Mouse (Mus musculus): Measurements from ENCODE around the gene Tbx6. TPM values are rescaled to one million over a fixed set of nuclear protein-coding genes. Genes with fewer than 3 reads are reported as not detected.
A peak's percentile ranks its signal among the peaks of the same experiment; 100 is the strongest.

Tbx6 gene
- polyA plus RNA-seq, 1 experiment from 2014 or later: 0.47 TPM

- H3K36me3 ChIP-seq (ENCODE audit: control insufficient read depth, insufficient read depth, low read length): 0 out of 2 replicates have a peak, but pooled peaks cover 7% of the 10 kb centered on the region
- H3K9me3 ChIP-seq (ENCODE audit: control insufficient read depth, low read length): no peaks in the 10 kb centered on the region
- H3K9ac ChIP-seq (ENCODE audit: low read length): peak overlapping the region; percentile 69
- DNase-seq (ENCODE audit: low spot score): no peak
- H3K4me1 ChIP-seq (replicated peaks; ENCODE audit: control insufficient read depth, insufficient read depth, low read length): peaks cover 15% of the 10 kb centered on the region
- peak overlapping the region; percentile 87 for H3K4me2 ChIP-seq (ENCODE audit: low read length)
- no peaks in the 10 kb centered on the region for H3K27me3 ChIP-seq (replicated peaks; ENCODE audit: control insufficient read depth, insufficient read depth, low read length)
- H3K4me3 ChIP-seq (ENCODE audit: low read depth, low read length): 0 out of 2 replicates have a peak overlapping the region, but pooled peaks have one; percentile 73
- WGBS: 56% methylated on average over 5 of the region's 5 CpGs
- peak overlapping the region; percentile 76; the same call in 1 of the 2 replicates for H3K27ac ChIP-seq (ENCODE audit: low read depth)
- ATAC-seq (replicated peaks; ENCODE audit: low FRiP score, low TSS enrichment, low read depth): no peak
Observed at GRCm38 (mm10) chr7:126809723-126810369, 28.6 kb downstream of the Tbx6 start.

GRCm38 (mm10) chr7:126815726-126816222 lies 34.5 kb downstream of the Tbx6 start:
- 66% methylated on average over 8 of the region's 8 CpGs for WGBS
- no peak for DNase-seq (ENCODE audit: low spot score)
- Histone ChIP-seq H3K4me3 (ENCODE audit: low read depth, low read length) (no peak overlapping the region), H3K9me3 (ENCODE audit: control insufficient read depth, low read length) (no peaks in the 10 kb centered on the region), H3K9ac (ENCODE audit: low read length) (no peak overlapping the region), H3K27me3 (replicated peaks; ENCODE audit: control insufficient read depth, insufficient read depth, low read length) (no peaks in the 10 kb centered on the region), H3K36me3 (ENCODE audit: control insufficient read depth, insufficient read depth, low read length) (no peaks in the 10 kb centered on the region), H3K4me1 (replicated peaks; ENCODE audit: control insufficient read depth, insufficient read depth, low read length) (no peaks in the 10 kb centered on the region), H3K4me2 (ENCODE audit: low read length) (no peak overlapping the region), H3K27ac (ENCODE audit: low read depth) (no peak overlapping the region)
- ATAC-seq (replicated peaks; ENCODE audit: low FRiP score, low TSS enrichment, low read depth): no peak

GRCm38 (mm10) chr7:126816494-126816893 lies 35.2 kb downstream of the Tbx6 start:
- no peaks in the 10 kb centered on the region for H3K27me3 ChIP-seq (replicated peaks; ENCODE audit: control insufficient read depth, insufficient read depth, low read length)
- H3K4me1 ChIP-seq (replicated peaks; ENCODE audit: control insufficient read depth, insufficient read depth, low read length): no peaks in the 10 kb centered on the region
- H3K9me3 ChIP-seq (ENCODE audit: control insufficient read depth, low read length): no peaks in the 10 kb centered on the region
- H3K4me2 ChIP-seq (ENCODE audit: low read length): no peak overlapping the region
- no peak overlapping the region for H3K9ac ChIP-seq (ENCODE audit: low read length)
- ATAC-seq (replicated peaks; ENCODE audit: low FRiP score, low TSS enrichment, low read depth) (no peak), DNase-seq (ENCODE audit: low spot score) (no peak)
- H3K27ac ChIP-seq (ENCODE audit: low read depth): no peak overlapping the region
- 89% methylated on average over 8 of the region's 8 CpGs for WGBS
- no peak overlapping the region for H3K4me3 ChIP-seq (ENCODE audit: low read depth, low read length)
- no peaks in the 10 kb centered on the region for H3K36me3 ChIP-seq (ENCODE audit: control insufficient read depth, insufficient read depth, low read length)

GRCm38 (mm10) chr7:126817595-126817994 lies 36.3 kb downstream of the Tbx6 start:
- ATAC-seq (replicated peaks; ENCODE audit: low FRiP score, low TSS enrichment, low read depth) (no peak), DNase-seq (ENCODE audit: low spot score) (no peak)
- H3K27me3 ChIP-seq (replicated peaks; ENCODE audit: control insufficient read depth, insufficient read depth, low read length): peaks cover 3% of the 10 kb centered on the region; the same call in 1 of the 2 replicates

GRCm38 (mm10) chr7:126818818-126819217 lies 37.5 kb downstream of the Tbx6 start:
- Histone ChIP-seq H3K9me3 (ENCODE audit: control insufficient read depth, low read length) (no peaks in the 10 kb centered on the region), H3K27ac (ENCODE audit: low read depth) (no peak overlapping the region), H3K27me3 (replicated peaks; ENCODE audit: control insufficient read depth, insufficient read depth, low read length) (peaks cover 15% of the 10 kb centered on the region), H3K4me3 (ENCODE audit: low read depth, low read length) (no peak overlapping the region), H3K36me3 (ENCODE audit: control insufficient read depth, insufficient read depth, low read length) (no peaks in the 10 kb centered on the region), H3K4me1 (replicated peaks; ENCODE audit: control insufficient read depth, insufficient read depth, low read length) (no peaks in the 10 kb centered on the region), H3K4me2 (ENCODE audit: low read length) (no peak overlapping the region), H3K9ac (ENCODE audit: low read length) (no peak overlapping the region)
- ATAC-seq (replicated peaks; ENCODE audit: low FRiP score, low TSS enrichment, low read depth) (no peak), DNase-seq (ENCODE audit: low spot score) (no peak)
- WGBS: 19% methylated on average over 1 of the region's 1 CpGs

More at GRCm38 (mm10) chr7:126817595-126817994, 36.3 kb downstream of the Tbx6 start:
- no peaks in the 10 kb centered on the region for H3K4me1 ChIP-seq (replicated peaks; ENCODE audit: control insufficient read depth, insufficient read depth, low read length)
- WGBS: 85% methylated on average over 7 of the region's 7 CpGs
- no peaks in the 10 kb centered on the region for H3K9me3 ChIP-seq (ENCODE audit: control insufficient read depth, low read length)
- H3K36me3 ChIP-seq (ENCODE audit: control insufficient read depth, insufficient read depth, low read length): no peaks in the 10 kb centered on the region
- no peak overlapping the region for H3K4me2 ChIP-seq (ENCODE audit: low read length)
- H3K27ac ChIP-seq (ENCODE audit: low read depth): no peak overlapping the region
- no peak overlapping the region for H3K4me3 ChIP-seq (ENCODE audit: low read depth, low read length)
- H3K9ac ChIP-seq (ENCODE audit: low read length): no peak overlapping the region

GRCm38 (mm10) chr7:126821835-126822511 lies 40.7 kb downstream of the Tbx6 start:
- H3K9ac ChIP-seq (ENCODE audit: low read length): no peak overlapping the region
- H3K4me2 ChIP-seq (ENCODE audit: low read length): no peak overlapping the region
- DNase-seq (ENCODE audit: low spot score) (peak; percentile 92), ATAC-seq (replicated peaks; ENCODE audit: low FRiP score, low TSS enrichment, low read depth) (peak; percentile 51)
- no peak overlapping the region for H3K4me3 ChIP-seq (ENCODE audit: low read depth, low read length)
- peaks cover 26% of the 10 kb centered on the region for H3K27me3 ChIP-seq (replicated peaks; ENCODE audit: control insufficient read depth, insufficient read depth, low read length)
- no peaks in the 10 kb centered on the region for H3K9me3 ChIP-seq (ENCODE audit: control insufficient read depth, low read length)
- no peaks in the 10 kb centered on the region for H3K36me3 ChIP-seq (ENCODE audit: control insufficient read depth, insufficient read depth, low read length)
- 22% methylated on average over 7 of the region's 7 CpGs for WGBS
- H3K27ac ChIP-seq (ENCODE audit: low read depth): no peak overlapping the region
- H3K4me1 ChIP-seq (replicated peaks; ENCODE audit: control insufficient read depth, insufficient read depth, low read length): no peaks in the 10 kb centered on the region

GRCm38 (mm10) chr7:126822741-126823140 lies 41.5 kb downstream of the Tbx6 start:
- Histone ChIP-seq H3K27ac (ENCODE audit: low read depth) (no peak overlapping the region), H3K4me1 (replicated peaks; ENCODE audit: control insufficient read depth, insufficient read depth, low read length) (no peaks in the 10 kb centered on the region), H3K4me3 (ENCODE audit: low read depth, low read length) (peak overlapping the region; percentile 22; the same call in 1 of the 2 replicates), H3K9me3 (ENCODE audit: control insufficient read depth, low read length) (no peaks in the 10 kb centered on the region), H3K9ac (ENCODE audit: low read length) (no peak overlapping the region), H3K27me3 (replicated peaks; ENCODE audit: control insufficient read depth, insufficient read depth, low read length) (peaks cover 26% of the 10 kb centered on the region), H3K4me2 (ENCODE audit: low read length) (peak overlapping the region; percentile 43; the same call in 1 of the 2 replicates), H3K36me3 (ENCODE audit: control insufficient read depth, insufficient read depth, low read length) (no peaks in the 10 kb centered on the region)
- ATAC-seq (replicated peaks; ENCODE audit: low FRiP score, low TSS enrichment, low read depth) (no peak), DNase-seq (ENCODE audit: low spot score) (no peak)
- 9% methylated on average over 9 of the region's 9 CpGs for WGBS

- H3K27ac ChIP-seq (ENCODE audit: low read depth): no peak overlapping the region
- H3K9me3 ChIP-seq (ENCODE audit: control insufficient read depth, low read length): no peaks in the 10 kb centered on the region
- 2% methylated on average over 17 of the region's 19 CpGs for WGBS
- H3K36me3 ChIP-seq (ENCODE audit: control insufficient read depth, insufficient read depth, low read length): no peaks in the 10 kb centered on the region
- H3K27me3 ChIP-seq (replicated peaks; ENCODE audit: control insufficient read depth, insufficient read depth, low read length): peaks cover 26% of the 10 kb centered on the region
- DNase-seq (ENCODE audit: low spot score) (no peak), ATAC-seq (replicated peaks; ENCODE audit: low FRiP score, low TSS enrichment, low read depth) (no peak)
- H3K4me2 ChIP-seq (ENCODE audit: low read length): peak overlapping the region; percentile 43
- H3K4me3 ChIP-seq (ENCODE audit: low read depth, low read length): peak overlapping the region; percentile 22
- no peak overlapping the region for H3K9ac ChIP-seq (ENCODE audit: low read length)
- no peaks in the 10 kb centered on the region for H3K4me1 ChIP-seq (replicated peaks; ENCODE audit: control insufficient read depth, insufficient read depth, low read length)
Observed at GRCm38 (mm10) chr7:126823202-126823711, 42.0 kb downstream of the Tbx6 start.
